Mouse (Mus musculus): ENCODE results near the gene 1700020A23Rik. TPM values are rescaled to one million over a fixed set of nuclear protein-coding genes. Genes with fewer than 3 reads are reported as not detected.

1700020A23Rik gene
- polyA plus RNA-seq, 1 experiment, result not detected

DNA sequence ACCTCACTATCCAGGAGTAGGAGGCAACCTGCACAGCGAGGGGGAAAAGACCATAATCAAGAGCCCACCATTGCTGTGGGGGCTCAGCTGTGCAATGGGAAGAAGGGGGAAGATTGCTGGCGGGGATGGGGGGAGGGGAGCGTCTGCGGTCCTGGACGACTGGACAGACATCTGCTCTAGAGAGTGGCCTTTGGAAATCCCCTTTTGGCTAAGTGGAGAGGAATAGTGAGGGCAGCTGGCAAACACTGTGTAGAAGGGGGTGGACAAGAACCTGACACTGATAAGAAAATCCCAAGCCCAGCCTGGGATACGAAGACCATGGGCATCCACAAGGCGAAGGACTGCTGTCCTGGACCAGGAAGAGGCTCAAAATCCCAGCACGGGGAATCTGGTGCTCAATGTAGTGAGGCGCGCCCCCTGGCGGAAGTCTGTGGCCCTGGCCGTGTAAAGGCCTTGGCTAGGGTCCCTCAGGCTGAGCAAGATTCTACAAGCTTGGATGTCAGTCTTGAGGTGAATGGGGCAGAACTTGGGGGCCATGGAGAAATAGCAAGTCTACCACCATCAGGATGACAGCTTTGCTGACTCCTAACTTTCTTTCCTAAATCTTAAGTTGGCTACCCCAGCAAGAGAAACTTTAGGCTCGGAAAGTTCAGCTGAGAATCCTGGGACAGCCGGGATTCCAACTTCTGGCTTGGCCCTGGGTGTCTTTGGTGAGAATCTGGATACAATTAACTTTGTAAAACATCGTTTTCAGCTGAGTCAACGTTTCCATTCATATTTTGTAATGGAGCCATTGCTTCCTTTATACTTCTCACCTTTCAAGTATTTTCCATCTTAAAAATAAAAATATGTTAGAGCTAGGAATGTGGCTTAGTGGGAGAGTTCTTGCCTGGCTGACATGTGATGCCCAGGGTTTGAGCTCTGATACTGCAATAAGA lies 6.8 kb downstream of the 1700020A23Rik start:
- peak; percentile 73 for DNase-seq (ENCODE audit: low spot score)

DNA sequence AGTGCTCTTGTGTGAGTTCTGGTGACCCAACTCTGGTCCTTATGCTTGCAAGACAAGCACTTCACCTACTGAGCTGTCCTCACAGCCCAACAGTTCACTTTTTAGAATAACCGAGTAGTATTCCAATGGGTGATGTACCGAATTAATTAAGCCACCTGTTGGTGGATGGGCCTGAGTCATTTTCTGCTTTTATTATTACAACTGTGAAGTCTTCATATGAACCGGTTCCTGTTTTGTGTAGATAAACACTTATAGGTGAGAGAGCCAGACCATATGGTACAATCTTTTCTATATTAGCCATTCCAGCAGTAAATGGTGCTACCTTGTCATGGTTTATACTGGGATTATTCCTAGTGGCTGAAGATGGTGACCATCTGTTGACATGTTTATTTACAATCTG lies 7.7 kb downstream of the 1700020A23Rik start:
- no peak for DNase-seq (ENCODE audit: low spot score)

DNA sequence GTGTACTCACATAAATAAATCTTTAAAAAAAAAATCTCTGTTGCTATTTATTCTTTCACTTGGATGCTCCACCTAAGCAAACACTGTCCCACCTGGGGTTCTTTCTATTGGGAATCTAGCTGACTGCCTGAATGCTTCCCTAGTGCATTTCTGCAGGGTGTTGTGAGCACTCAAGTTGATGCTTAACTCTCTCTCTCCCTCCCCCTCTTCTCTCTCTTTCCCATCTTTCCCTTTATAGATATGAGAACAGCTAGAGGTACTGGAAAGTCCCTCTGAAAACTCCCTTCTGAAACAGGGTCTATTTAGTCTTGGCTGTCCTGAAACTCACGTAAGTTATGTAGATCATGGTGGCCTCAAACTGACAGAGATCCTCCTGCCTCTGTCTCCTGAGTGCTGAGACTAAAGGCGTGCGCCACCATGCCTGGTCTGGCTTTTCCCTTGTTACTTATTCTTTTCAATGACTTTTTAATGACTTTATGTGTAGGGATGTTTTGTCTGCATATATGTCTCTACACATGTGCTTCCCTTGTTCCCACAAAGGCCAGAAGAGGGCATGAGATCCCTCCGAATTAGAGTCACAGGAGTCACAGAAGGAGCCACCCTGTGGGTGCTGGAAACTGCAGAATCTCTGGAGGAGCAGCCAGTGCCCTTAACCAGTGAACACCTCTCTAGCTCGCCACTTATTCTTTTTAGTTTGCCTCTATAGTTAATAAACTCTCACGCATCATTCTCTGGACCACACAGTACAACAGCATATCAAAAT lies 9.2 kb downstream of the 1700020A23Rik start:
- no peak for DNase-seq (ENCODE audit: low spot score)

DNA sequence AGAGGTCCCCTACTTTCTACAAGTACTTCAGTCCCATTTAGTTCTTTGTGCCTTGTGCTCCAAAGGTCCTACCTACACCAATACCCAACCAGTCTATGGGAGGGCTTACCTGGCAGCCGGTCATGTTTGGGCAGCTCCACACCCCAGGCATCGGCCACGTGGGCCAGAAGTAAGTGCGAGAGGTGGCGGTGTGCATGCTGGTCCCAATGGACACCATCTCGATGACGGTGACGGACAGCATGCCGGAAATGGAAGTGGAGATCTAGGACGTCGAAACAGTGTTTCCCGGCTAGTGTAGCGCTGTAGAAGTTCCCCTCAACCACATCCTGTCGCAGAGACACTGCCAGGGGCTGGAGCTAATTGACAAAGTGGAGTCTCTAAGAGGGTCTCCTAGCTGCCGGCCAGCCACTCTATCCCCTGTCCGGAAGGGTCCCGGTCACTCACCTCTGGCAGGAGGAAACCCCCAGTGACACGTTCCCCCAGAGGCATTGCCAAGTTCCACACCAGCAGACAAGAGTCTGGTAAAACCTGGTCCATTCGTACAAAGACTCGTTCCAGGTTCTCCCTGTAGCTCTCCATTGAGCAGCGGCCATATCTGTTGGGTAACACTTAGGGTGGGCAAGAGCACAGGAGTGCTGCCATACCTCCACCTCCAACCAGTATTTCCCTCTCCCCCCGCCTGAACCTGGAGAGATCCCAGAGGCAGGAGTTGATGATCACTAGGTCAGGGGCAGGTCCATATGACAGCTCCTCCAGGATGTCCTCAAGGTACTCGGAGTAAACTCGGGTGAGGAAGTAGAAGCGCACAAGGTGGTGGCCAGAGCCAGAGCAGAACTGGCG lies 16.9 kb downstream of the 1700020A23Rik start:
- DNase-seq (ENCODE audit: low spot score), result no peak

DNA sequence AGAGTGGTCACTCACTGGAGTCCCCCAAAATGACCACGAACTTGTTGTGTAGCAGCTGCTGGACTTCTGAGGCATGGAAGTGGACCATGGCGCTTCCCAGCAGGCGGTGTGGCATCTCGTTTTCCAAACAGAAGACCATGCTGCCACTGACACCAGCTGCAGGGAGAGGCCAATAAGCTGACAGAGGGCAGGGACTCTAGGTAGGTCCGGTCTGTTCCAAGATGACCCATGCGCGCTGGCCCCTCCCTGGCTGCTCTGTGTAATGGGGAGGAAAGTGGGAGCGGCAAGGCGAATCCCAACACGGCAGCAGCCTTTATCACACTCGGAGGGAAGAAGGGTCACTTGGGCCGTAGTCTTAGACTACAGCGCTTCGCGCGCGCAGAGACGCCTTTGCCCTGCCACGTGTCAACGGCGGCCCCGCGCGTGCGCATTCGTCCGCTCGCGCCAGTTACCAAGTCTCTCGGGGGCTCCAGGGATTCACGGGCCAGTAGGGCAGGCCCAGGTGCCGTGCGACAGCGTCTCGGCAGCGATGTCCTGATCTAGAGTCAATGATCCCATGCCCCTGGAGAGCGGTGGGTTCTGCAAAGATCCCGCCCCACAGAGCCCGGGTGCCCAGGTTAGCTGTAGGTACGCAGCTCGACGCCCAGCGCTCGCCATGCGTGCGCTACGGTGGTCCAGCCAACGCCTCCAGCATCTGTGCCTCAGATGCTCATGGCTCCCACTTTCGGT lies 18.5 kb downstream of the 1700020A23Rik start:
- no peak for DNase-seq (ENCODE audit: low spot score)

DNA sequence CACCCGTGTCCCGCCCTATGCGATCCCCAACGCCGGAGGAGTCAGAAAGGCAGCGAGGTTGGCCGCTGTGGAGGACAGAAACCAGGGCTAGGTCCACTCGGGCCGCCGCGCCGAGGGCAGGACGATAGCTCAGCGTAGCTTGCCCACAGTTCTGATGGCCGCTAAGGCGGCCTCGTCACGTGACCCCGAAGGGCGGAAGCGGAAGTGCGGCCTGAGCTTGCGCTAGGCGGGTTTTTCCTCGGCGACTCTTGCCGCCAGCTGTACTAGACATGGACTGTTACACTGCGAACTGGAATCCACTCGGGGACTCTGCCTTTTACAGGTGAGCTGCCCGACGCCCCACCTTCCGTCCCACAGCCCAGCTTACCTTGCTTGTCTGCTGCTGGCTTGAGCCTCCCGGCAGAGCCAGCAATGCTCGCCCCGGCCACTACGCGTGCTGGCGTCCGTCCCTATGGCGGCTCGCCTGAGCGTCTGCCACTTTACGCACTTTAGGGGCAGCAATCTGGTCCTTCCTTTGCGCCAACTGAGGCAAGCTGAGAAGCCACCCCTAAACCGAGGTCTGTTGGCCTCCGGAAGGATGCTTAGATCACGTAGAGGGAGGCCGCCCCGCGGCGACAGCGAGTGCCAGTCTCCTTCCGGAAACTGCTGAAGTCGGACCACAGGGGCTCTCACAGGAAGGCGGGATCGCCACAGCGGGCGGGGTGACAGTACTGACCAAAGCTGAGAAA lies 19.2 kb downstream of the 1700020A23Rik start, which contains the start of the genes Vps16 and Pced1a:
TSS of gene Vps16 (plus strand) at position 214 of the 728 bp plus-strand sequence.
TSS of gene Pced1a (minus strand) at position 576 of the 728 bp plus-strand sequence.
- peak; percentile 91 for DNase-seq (ENCODE audit: low spot score)

DNA sequence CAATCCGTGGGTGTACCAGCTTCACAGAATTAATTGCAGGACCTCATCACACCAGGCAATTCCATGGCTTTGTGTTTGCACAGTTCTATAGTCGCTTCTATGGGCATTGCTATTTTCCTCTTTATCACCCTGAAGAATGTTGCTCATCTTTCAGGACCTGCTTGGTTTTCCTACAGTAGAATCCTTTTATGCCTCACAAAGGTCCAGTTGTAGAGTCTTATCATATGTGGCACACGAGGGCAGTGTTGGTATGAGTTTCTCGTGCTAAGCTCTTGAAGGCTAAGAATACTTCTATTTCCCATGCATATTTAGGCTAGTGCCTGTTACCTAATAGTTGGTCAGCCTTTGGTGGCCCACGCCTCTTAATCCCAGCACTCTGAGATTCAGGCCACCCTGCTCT lies 20.1 kb downstream of the 1700020A23Rik start:
- no peak for DNase-seq (ENCODE audit: low spot score)

DNA sequence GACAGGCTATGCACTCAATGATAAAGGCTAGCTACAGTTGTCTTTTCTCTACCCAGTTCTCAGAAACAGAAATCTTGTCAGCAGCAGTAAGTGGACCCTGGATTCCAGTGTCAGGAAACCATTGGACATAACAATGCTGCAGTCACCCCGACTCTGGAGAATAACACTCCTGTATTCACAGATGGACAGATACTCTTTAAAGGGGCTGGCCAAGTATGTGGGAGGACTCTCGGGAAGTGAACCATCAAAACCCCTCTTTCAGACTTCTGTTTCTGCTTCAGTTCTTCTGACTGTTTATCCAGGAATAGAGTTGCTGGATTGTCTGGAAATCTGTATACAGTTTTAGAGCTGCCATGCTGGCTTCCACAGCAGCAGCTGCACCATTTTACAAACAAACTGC lies 24.8 kb downstream of the 1700020A23Rik start:
- DNase-seq (ENCODE audit: low spot score), result no peak

DNA sequence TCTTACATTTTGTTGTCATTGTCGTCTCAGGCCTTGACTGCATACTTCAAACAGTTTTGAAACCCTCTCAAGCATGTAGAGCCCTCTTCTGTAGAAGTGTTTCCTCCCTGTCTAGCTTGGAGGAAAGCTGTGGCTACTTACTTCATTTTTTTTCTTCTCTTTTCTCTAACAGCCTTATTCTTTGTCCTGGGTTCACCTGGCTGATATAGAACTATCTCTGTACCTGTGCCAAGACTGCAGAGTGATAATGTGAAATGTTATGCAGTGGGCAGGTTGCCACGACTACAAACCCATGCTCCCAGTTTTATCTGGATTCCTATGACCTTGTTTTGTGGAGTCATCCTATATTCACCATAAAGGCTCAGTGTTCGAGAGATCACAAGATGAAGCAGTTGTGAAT lies 25.4 kb downstream of the 1700020A23Rik start:
- no peak for DNase-seq (ENCODE audit: low spot score)

DNA sequence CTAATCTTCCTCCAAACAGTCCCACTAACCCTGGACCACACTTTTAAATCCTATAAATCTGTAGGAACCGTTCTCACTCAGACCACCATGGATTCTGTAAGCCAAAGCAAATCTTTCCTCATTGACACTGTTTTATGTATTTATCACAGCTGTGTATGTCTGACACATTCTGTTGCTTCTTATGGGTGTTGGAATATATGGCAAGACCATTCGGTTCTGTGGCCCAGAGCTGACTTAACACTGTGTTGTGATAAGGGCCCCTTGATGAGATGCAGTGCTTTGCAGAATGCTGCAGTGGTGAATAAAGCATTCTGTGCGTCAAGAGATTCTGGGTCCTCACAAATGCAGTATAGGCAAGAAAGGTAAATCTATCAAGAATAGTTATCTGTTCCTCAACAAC lies 27.1 kb downstream of the 1700020A23Rik start:
- DNase-seq (ENCODE audit: low spot score), result no peak

DNA sequence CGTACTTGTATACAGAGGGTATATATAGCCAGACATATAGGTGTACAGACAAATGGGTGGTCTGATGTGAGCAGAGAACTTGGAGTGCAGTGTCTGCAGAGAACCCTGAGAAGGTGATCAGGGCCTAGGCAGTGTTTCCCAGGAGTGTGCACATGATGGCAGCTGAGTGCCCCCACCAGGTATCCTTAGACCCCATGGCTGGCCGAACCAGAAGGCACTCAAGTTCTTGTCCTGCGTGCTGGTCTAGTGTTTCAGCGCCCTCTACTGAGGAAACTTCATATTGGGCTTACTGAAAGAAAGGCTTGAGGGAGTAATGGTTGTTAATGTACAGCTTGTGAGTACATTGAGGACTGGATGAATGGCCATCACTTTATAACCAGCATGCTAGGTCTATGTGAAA lies 28.1 kb downstream of the 1700020A23Rik start:
- DNase-seq (ENCODE audit: low spot score), result no peak

DNA sequence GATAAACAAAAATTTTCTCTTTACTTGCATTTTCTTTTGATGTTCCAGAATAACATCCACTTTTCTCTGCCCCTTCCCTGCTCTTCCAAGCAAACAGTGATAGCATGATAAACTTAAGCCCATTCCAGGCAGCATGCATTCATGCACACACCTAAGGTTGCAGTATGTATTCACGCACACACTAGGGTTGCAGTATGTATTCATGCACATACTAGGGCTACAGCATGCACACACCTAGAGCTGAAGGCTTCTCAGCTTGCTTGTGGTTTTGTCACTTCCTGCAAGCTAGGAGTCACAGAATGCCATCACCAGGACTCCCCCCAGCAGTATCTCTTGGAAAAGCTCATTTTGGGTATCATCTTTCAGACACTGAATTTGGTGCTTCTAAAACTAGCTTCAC lies 31.7 kb downstream of the 1700020A23Rik start:
- DNase-seq (ENCODE audit: low spot score), result no peak

DNA sequence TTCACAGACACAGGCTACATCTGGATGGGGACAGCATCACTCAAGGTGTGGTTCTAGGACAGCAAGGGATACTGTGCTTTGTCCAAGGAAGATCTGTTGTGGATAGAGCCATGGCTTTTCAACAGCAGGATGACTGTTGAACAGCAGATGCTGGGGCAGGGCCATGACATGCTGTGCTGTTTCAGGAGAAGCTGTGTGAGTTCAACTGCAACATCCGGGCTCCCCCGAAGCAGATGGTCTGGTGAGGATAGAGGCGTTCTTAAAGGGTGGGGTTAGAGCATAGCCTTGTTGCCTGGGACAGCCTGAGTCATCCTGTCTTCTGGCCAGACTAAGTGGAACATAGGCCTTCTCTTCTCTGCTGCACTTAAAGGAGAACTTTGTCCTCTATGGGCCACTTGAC lies 33.8 kb downstream of the 1700020A23Rik start:
- no peak for DNase-seq (ENCODE audit: low spot score)

DNA sequence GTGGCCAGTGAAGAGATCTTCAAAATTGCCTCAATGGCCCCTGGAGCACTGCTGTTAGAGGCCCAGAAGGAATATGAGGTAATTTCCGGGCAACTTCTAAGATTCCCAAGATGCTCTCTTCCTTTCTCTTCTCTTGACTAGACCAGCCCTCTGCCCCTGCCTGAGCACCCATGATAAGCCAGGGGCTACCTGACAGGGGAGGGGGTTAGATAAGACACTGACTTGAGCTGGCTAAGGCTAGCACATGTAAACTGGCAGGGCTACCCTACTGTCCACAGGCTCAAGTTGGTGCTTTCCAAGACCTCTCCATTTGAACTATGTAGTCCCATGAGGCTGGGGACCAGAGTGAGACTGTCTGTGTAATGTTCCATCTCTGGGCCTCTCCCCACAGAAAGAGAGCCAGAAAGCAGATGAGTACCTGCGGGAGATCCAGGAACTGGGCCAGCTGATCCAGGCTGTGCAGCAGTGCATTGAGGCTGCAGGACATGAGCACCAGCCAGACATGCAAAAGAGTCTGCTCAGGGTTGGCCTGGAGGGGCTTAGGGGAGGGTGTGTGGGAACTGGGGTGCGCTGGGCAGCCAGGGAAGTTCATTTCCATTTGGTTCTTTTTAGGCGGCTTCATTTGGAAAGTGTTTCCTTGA lies 34.9 kb downstream of the 1700020A23Rik start:
- DNase-seq (ENCODE audit: low spot score), result no peak

DNA sequence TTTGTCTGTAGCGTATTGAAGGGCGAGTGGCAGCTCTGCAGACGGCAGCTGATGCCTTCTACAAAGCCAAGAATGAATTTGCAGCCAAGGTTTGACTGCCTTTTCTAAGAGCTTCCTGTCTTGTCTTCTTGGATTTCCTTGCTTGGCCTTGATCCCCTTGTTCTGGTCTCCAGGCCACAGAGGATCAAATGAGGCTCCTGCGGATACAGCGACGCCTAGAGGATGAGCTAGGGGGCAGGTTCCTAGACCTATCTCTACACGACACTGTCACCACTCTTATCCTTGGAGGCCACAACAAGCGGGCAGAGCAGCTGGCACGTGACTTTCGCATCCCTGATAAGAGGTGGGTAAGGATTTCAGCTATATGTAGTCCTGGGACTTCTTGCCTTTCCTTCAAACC lies 37.1 kb downstream of the 1700020A23Rik start:
- no peak for DNase-seq (ENCODE audit: low spot score)

DNA sequence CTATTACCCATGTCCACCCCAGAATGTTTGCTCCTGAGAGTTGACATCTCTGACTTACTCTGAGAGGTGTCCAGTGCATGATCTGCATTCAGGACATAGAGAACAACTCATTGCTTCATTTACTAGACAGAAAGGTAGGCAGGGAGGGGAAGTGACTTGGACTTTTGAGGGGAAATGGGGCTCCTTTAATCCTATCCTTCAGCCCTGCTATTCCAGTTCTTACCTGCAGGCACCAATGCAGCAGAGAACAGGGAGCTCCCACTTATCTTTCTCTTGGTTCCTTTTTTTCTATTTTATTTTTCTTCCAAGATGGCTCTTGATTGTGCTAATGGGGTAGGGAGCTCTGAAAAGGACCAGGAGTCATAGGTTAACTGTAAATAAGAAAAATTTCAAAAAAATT lies 43.4 kb downstream of the 1700020A23Rik start:
- DNase-seq (ENCODE audit: low spot score), result no peak

DNA sequence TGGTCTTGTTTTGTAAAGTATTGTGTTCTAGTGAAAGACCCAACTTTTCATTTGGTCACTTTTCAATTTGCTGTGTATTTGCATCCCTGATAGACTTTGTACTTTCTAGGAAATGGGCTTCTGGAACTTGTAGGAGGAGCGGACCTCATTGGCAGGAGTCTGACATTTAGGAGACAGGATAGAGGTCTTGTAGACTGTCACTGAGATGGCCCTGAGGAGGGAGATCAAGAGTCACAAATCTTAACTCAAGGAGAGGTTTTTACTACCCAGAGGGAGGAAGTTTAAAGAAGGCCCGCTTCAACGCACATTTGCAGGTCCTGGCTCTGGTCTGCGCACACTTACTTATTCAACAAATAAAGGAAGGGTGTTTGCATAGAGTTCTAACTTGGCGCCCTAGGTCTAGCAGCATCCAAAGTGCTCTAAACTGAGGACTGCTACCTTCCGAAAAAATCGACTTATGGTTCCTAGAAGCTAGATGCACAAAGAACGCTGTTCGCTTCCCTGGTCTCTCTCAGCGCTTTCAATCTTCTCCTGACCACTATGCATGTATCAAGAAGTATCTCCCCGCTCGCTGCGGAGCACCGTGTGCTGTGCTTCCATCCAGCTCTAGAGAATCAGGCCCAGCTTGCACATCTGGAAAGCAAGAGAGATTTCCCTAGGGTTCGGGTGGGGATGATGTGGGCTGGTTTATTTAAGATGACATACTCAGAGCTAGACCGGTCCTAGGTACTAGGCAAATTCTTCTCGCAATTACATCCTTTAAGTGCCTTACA lies 44.1 kb downstream of the 1700020A23Rik start:
- DNase-seq (ENCODE audit: low spot score), result no peak

DNA sequence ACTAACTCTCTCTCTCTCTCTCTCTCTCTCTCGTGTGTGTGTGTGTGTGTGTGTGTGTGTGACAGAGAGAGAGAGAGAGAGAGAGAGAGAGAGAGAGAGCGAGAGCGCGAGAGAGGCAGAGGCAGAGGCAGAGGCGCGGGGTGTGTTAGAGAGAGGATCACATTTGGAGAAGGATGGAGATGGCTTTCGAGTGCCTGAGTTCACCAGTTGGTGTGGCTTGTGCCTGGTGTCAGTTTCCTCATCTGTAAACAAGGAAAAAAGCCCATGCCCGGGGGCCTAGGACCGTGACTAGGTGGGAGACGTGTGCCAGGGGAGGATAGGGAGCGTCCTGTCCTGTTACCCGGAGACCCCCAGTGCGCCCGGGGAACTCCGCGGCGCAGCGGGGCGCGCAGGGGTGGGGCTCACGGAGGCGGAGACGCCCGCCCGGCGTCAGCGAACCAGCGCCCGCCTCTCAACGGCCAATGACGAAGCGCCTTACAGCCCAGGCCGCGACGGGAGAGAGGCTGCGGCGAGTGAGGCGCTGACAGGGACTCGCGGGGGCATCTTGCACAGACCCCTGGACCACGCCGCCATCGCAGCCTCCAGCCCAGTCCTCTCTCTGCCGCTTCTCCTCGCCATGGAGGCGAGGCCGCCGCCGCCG lies 44.9 kb downstream of the 1700020A23Rik start, which contains the start of gene Ptpra:
TSS of gene Ptpra (plus strand) at position 485 of the 640 bp plus-strand sequence.
- DNase-seq (ENCODE audit: low spot score), result peak; percentile 91

DNA sequence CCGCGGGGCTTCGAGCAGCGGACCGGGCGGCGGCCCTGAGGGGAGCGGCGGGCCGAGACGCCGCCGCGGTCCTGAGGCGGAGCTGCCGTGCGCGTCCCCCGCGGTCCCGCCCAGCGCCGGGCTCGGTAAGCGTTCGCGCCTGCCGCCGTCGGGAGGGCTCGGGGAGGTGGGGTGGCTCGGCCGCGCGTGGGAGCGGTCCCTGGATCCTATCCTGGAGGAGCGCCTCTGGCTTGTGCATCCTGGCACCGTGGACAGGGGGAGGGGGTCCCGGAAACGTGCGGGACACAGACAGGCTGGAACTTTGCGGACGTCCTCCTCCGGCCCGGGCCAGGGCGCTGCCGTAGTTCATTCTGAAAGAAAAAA lies 45.4 kb downstream of the 1700020A23Rik start:
- DNase-seq (ENCODE audit: low spot score), result no peak
